Mouse (Mus musculus): ENCODE results near the gene Kmt5b. TPM values are rescaled to one million over a fixed set of nuclear protein-coding genes. Genes with fewer than 3 reads are reported as not detected.

Gene Kmt5b
- total RNA-seq, 4 experiments from 2014 or later, result 46.7 to 80.0 (median 62.7) TPM

DNA sequence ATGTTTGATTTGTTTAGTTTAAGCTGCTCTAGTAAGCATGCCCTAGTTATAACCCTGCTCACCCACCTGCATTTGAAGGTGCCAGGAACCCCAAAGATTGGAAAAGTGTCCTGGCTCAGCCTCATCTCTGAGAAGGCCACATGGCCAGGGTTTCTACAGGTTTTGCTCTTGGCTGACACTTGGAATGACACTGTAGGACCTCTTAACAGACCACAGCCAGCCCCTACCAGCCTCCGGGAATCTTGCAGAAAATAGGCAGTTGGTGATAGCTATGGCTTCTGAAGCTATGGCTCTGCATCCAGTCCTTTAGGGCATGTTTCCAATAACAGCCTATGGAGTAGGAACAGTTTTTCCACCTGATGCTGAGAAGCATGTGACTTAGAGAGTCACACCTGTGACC, 77.6 kb downstream of the Kmt5b start:
- no peak for DNase-seq

GRCm38 (mm10) chr19:3845339-3845738, 78.1 kb downstream of the Kmt5b start:
- no peak for DNase-seq

DNA sequence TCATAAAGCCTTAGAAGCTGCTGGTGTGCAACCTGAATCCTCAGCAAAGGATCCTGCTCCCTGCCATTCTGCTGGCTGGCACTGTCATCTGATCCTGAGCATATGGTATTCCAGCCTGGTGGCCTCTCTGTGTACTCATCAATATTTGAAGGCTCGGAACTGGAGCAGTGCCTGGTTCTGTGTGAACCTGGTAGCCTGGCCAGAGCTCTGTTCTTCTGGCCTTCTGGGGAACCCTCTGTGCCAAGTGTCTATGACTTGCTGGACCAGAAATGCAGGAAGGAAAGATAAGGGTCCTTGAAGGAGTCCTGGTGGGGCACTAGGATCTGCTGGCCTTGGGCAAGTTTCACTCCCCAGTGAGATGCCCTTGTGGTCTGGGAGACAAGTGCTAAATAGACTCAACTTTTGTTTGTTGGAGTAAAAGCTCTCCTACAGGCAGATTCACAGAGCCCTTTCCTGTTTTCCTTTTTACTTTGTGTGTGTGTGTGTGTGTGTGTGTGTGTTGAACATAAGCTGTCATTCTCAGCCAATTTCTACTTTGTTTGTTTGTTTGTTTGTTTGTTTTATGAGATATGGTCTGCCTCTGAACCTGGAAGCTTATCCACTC, 78.7 kb downstream of the Kmt5b start:
- no peak for DNase-seq

- DNase-seq, result peak; percentile 68
These were observed 79.7 kb downstream of the Kmt5b start for GRCm38 (mm10) chr19:3846676-3847604.

GRCm38 (mm10) chr19:3847711-3848110, 80.5 kb downstream of the Kmt5b start:
- DNase-seq, result no peak

DNA sequence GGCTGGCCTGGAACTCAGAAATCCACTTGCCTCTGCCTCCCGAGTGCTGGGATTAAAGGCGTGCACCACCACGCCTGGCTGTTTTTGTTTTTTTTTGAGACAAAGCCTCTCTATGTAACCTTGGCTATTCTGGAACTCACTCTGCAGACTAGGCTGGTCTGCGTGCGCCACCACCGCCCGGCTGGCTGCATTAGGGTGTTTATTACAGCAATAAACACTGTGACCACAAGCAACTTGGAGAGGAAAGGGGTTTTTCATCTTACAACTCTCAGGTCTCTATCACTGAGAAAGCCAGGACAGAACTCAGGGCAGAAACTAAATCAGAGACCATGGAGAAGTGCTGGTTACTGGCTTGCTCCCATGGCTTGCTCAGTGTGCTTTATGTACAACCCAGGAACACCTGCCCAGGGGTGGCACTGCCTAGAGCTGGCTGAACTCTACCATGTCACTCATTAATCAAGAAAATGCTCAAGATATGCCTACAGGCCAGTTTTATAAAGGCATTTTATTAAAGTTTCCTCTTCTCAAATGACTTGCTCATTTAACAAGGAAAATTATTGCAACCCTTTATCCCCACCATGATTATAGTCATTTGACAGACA, 81.1 kb downstream of the Kmt5b start:
- no peak for DNase-seq

GRCm38 (mm10) chr19:3849251-3849650, 82.0 kb downstream of the Kmt5b start:
- no peak for DNase-seq

DNA sequence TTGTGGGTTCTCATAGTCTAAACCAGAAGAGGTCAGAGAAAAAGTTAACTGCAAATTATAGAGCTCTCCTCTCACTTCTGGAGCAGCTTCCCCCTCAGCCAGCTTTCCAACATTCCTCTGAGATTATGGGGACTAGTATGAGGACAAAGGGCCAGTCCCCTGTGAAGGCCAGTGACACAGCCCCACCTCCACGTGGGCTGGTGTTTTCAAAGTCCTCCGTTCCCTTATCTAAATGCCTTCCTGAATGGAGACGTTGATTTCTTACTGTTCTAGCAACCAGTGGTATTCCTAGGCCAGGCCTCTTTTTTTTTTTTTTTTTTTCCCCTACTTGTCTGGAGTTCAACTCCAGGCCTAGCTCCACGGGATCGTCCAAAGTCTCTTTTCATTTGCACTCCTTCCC, 82.9 kb downstream of the Kmt5b start:
- peak; percentile 59 for DNase-seq

GRCm38 (mm10) chr19:3850847-3851469, 83.7 kb downstream of the Kmt5b start:
- DNase-seq, result peak; percentile 78

DNA sequence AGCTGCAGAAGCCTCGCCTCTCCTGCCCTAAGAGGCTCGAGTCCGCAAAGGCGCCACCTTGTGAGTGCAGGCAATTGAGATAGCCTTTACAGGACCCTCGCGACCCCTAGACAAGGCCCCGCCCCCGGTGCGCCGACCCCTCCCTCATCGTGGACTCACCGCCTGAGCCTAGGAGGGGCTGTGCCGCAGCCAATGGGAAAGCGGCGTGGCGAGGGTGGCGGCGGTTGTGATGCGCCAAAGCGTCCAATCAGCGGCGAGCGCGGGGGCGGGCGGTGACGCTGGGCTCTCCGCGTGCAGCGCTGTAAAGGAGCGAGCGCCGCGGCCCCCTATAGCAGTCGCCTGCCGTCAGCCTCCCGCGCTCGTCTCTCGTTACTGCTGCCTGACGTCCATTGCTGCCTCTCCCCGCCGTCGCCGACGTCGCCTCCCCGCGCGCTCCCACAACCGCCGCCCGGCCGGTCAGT, 84.3 kb downstream of the Kmt5b start, which contains the start of gene Chka:
TSS of gene Chka (plus strand) at position 272 of the 461 bp plus-strand sequence.
- DNase-seq, result peak; percentile 95

DNA sequence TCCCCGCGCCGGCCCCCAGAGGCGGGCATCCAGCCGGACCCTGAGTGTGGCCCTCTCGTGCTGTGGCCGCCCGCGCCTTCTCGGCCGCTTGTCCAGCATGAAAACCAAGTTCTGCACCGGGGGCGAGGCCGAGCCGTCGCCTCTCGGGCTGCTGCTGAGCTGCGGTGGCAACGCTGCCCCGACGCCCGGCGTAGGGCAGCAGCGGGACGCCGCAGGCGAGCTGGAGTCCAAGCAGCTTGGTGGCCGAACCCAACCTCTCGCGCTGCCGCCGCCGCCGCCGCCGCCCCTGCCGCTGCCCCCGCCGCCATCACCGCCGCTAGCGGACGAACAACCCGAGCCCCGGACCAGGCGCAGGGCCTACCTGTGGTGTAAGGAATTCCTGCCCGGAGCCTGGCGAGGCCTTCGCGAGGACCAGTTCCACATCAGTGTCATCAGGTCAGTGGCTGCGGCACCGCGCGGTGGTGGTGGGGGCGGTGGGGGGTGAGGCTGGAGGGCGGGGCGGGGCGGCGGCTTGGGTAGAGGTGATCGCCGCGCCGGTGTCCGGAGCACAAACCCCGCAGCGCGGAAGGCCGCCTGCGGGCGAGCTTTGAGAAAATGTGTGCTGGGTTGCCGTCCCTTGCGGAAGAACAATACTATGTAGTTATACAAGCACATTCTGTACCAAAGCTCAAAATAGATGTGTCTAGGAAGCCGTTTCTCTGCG, 84.9 kb downstream of the Kmt5b start:
- no peak for DNase-seq

DNA sequence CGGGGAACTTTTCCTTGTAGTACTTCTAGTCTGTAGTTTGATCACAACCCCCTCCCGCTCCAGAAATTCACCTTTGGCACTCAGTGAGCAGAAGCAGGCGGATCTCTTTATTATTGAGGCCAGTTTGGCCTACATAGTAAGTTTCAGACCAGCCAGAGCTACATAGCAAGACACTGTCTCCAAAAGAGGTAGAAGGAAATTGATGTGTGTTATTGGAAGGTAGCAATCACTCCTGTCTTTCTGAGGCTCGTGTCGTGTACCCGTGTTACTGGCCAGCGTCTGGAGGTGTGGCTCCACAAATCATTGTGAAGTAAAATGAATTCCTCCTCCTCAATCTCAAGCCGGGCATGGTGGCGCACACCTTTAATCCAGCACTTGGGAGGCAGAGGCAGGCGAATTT, 85.9 kb downstream of the Kmt5b start:
- DNase-seq, result no peak

GRCm38 (mm10) chr19:3853891-3854290, 86.7 kb downstream of the Kmt5b start:
- no peak for DNase-seq

DNA sequence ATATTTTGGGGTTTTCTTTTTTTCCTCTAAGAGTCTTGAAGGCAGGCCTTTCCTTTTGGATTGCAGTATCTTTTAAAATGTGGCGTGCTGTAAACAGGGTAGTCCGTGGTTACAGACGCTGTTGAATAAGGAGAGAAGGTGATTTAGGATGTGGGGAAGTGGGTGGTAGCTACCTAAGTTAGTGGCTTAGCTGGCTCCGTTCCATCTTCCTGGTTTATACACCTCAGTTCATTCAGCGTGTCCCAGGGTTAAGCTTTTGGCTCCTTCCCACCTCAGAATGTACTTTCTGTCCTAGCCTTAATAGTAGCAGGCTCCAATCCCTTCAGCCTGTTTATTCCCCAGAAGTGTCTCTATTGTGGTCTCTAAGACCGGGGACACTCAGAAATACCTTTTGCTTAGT, 87.9 kb downstream of the Kmt5b start:
- DNase-seq, result no peak

DNA sequence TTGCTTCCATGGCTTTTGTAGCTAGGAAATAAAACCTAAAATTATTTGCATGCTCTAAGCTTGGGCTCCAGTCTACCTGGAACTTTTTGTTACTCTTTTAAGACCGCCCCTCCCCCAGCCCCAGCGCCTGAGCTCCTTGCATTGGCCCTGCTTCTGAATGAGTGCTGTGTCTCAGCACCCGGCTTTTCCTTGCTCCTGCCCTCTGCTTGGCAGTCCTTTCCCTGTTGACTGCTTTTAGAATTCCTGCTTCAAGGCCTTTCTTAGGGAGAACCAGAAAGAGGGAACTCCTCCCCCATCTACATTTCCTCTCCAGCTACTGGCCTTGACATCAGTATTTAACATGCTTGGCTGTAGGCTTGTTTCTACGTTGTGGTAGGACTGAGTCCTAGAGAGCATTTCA, 88.4 kb downstream of the Kmt5b start:
- no peak for DNase-seq

GRCm38 (mm10) chr19:3857220-3857619, 90.0 kb downstream of the Kmt5b start:
- DNase-seq, result no peak

GRCm38 (mm10) chr19:3862713-3863112, 95.5 kb downstream of the Kmt5b start:
- DNase-seq, result no peak

- DNase-seq, result no peak
These were observed 97.7 kb downstream of the Kmt5b start for GRCm38 (mm10) chr19:3864960-3865359.

Data from adrenal gland, adult 8-10 months (tissue).